Mouse (Mus musculus): ENCODE measurements around the gene Wwox.

The Wwox gene

GRCm38 (mm10) chr8:114743185-114743915 is 303.9 kb downstream of the Wwox start:
- no peak for TF ChIP-seq GATA4 (IDR thresholded peaks at IDR 0.05; ENCODE audit: insufficient replicate concordance, low read length)

GRCm38 (mm10) chr8:114746373-114746772 is 306.9 kb downstream of the Wwox start:
- no peak for TF ChIP-seq GATA4 (IDR thresholded peaks at IDR 0.05; ENCODE audit: insufficient replicate concordance, low read length)

- TF ChIP-seq GATA4 (IDR thresholded peaks at IDR 0.05; ENCODE audit: insufficient replicate concordance, low read length): no peak
These were observed 312.1 kb downstream of the Wwox start for GRCm38 (mm10) chr8:114751376-114752135.

GRCm38 (mm10) chr8:114759621-114760020 is 320.2 kb downstream of the Wwox start:
- no peak for TF ChIP-seq GATA4 (IDR thresholded peaks at IDR 0.05; ENCODE audit: insufficient replicate concordance, low read length)

GRCm38 (mm10) chr8:114768536-114768935 is 329.1 kb downstream of the Wwox start:
- no peak for TF ChIP-seq GATA4 (IDR thresholded peaks at IDR 0.05; ENCODE audit: insufficient replicate concordance, low read length)

GRCm38 (mm10) chr8:114770856-114771776 is 331.7 kb downstream of the Wwox start:
- TF ChIP-seq GATA4 (IDR thresholded peaks at IDR 0.05; ENCODE audit: insufficient replicate concordance, low read length): no peak

- no peak for TF ChIP-seq GATA4 (IDR thresholded peaks at IDR 0.05; ENCODE audit: insufficient replicate concordance, low read length)
These were observed 332.9 kb downstream of the Wwox start for GRCm38 (mm10) chr8:114772276-114772849.

GRCm38 (mm10) chr8:114773461-114774414 is 334.3 kb downstream of the Wwox start:
- TF ChIP-seq GATA4 (IDR thresholded peaks at IDR 0.05; ENCODE audit: insufficient replicate concordance, low read length): no peak; the same call in 1 of the 2 replicates

- TF ChIP-seq GATA4 (IDR thresholded peaks at IDR 0.05; ENCODE audit: insufficient replicate concordance, low read length): no peak
These were observed 334.9 kb downstream of the Wwox start for GRCm38 (mm10) chr8:114774415-114774775.

GRCm38 (mm10) chr8:114775543-114775942 is 336.1 kb downstream of the Wwox start:
- no peak for TF ChIP-seq GATA4 (IDR thresholded peaks at IDR 0.05; ENCODE audit: insufficient replicate concordance, low read length)

- no peak for TF ChIP-seq GATA4 (IDR thresholded peaks at IDR 0.05; ENCODE audit: insufficient replicate concordance, low read length)
These were observed 337.2 kb downstream of the Wwox start for GRCm38 (mm10) chr8:114776696-114777095.

- TF ChIP-seq GATA4 (IDR thresholded peaks at IDR 0.05; ENCODE audit: insufficient replicate concordance, low read length): no peak
These were observed 338.0 kb downstream of the Wwox start for GRCm38 (mm10) chr8:114777271-114777980.

- no peak for TF ChIP-seq GATA4 (IDR thresholded peaks at IDR 0.05; ENCODE audit: insufficient replicate concordance, low read length)
These were observed 339.5 kb downstream of the Wwox start for GRCm38 (mm10) chr8:114779002-114779401.
